11 mouse cellular contexts compared by ENCODE assay signal in genomic region chr8:70122863-70123262, GRCm38 (mm10). TPM values are rescaled to one million over a fixed set of nuclear protein-coding genes. Genes with fewer than 3 reads are reported as not detected.
A peak's percentile ranks its signal among the peaks of the same experiment; 100 is the strongest.
DNase-seq lines count a peak whose midpoint lies in the region; ATAC-seq and TF ChIP-seq lines count a peak whose summit lies in the region.
"Had no signal": no experiment of that assay in that cellular context is flagged by ENCODE, and none has a peak within 500 bp of the region (broad histone marks: within the 10 kb centered on the region; RNA-seq: fewer than 3 reads in every experiment).

No protein-coding gene starts in this region.

- no peak for TF ChIP-seq EP300 in MEL (IDR thresholded peaks at IDR 0.05; ENCODE audit: low read depth in 1 of 2, low read length in 2 of 2)

- no peak for DNase-seq in lung, embryonic 14.5 days
- DNase-seq in lung, postnatal 14 days, result no peak
- DNase-seq in CD4-positive, CD25-positive, alpha-beta regulatory T cell, adult 2 months (ENCODE audit: low read depth, low spot score), result peak; percentile 54
- peak; percentile 42 for DNase-seq in MEL (ENCODE audit: low read depth, low spot score)
- DNase-seq in layer of hippocampus, adult 11-12 months (ENCODE audit: low spot score), result no peak
- DNase-seq in heart, postnatal 36 days, result no peak
- no peak for DNase-seq in adrenal gland, postnatal 14 days
- DNase-seq: adrenal gland, postnatal 25 days had no signal

- WGBS in lung, embryonic 14.5 days, result 58% methylated on average over 2 of the region's 2 CpGs
- WGBS in intestine, embryonic 15.5 days, result 57% methylated on average over 2 of the region's 2 CpGs

- no peak overlapping the region for H3K4me3 ChIP-seq in lung, embryonic 14.5 days (ENCODE audit: low read depth, low read length)
- no peak overlapping the region for H3K4me3 ChIP-seq in MEL (ENCODE audit: control insufficient read depth in 1 of 2, insufficient read depth in 1 of 2, low read depth in 2 of 2, low read length in 2 of 2)
- H3K4me3 ChIP-seq in intestine, embryonic 15.5 days (replicated peaks), result no peak overlapping the region
- H3K4me3 ChIP-seq: hindbrain, embryonic 13.5 days had no signal

- no peak for TF ChIP-seq POLR2A in MEL (IDR thresholded peaks at IDR 0.05; ENCODE audit: control insufficient read depth in 1 of 2, insufficient read depth in 1 of 2, low read depth in 1 of 2, low read length in 2 of 2, poor library complexity in 1 of 2)

- no peaks in the 10 kb centered on the region for H3K36me3 ChIP-seq in lung, embryonic 14.5 days (ENCODE audit: insufficient read depth)
- H3K36me3 ChIP-seq in MEL (ENCODE audit: control insufficient read depth in 1 of 2, insufficient read depth in 2 of 2, low read length in 2 of 2), result no peaks in the 10 kb centered on the region
- H3K36me3 ChIP-seq in intestine, embryonic 15.5 days, result no peaks in the 10 kb centered on the region
- H3K36me3 ChIP-seq: hindbrain, embryonic 13.5 days had no signal

- no peaks in the 10 kb centered on the region for H3K9me3 ChIP-seq in lung, embryonic 14.5 days (ENCODE audit: low read depth, low read length)
- no peaks in the 10 kb centered on the region for H3K9me3 ChIP-seq in MEL (replicated peaks; ENCODE audit: insufficient read depth, low read length)
- H3K9me3 ChIP-seq in intestine, embryonic 15.5 days, result no peaks in the 10 kb centered on the region
- H3K9me3 ChIP-seq: hindbrain, embryonic 13.5 days had no signal

- no peak for ATAC-seq in lung, embryonic 14.5 days (ENCODE audit: insufficient read depth)
- ATAC-seq in intestine, embryonic 15.5 days, result 0 out of 2 replicates have a peak, but pooled peaks have one; percentile 39

- no peaks in the 10 kb centered on the region for H3K4me1 ChIP-seq in lung, embryonic 14.5 days (ENCODE audit: insufficient read depth)
- no peaks in the 10 kb centered on the region for H3K4me1 ChIP-seq in MEL (ENCODE audit: control insufficient read depth in 1 of 2, insufficient read depth in 2 of 2, low read length in 2 of 2)
- peaks cover 5% of the 10 kb centered on the region; the same call in 1 of the 2 replicates for H3K4me1 ChIP-seq in intestine, embryonic 15.5 days (replicated peaks)

- peaks cover 29% of the 10 kb centered on the region for H3K27me3 ChIP-seq in lung, embryonic 14.5 days (ENCODE audit: insufficient read depth, low read length)
- H3K27me3 ChIP-seq in MEL (ENCODE audit: control insufficient read depth in 1 of 2, insufficient read depth in 2 of 2, low read length in 2 of 2), result peaks cover 0 to 4% of the 10 kb centered on the region in 2 experiments; a peak in 1 of 4 replicates
- peaks cover 32% of the 10 kb centered on the region for H3K27me3 ChIP-seq in intestine, embryonic 15.5 days (replicated peaks)

- intact Hi-C loops in heart, postnatal 36 days (cut with DNase I), result loop anchor here (2.0 to 5.0 kb wide), 2 partner anchors 206 to 248 kb away; no protein-coding TSS in a partner anchor

- H3K27ac ChIP-seq in lung, embryonic 14.5 days (ENCODE audit: low read depth), result no peak overlapping the region
- no peak overlapping the region for H3K27ac ChIP-seq in MEL (ENCODE audit: control insufficient read depth, low read depth, low read length)
- no peak overlapping the region for H3K27ac ChIP-seq in intestine, embryonic 15.5 days
- H3K27ac ChIP-seq: hindbrain, embryonic 13.5 days had no signal

- H3K4me2 ChIP-seq in lung, embryonic 14.5 days, result no peak overlapping the region
- no peak overlapping the region for H3K4me2 ChIP-seq in intestine, embryonic 15.5 days (replicated peaks)
- H3K4me2 ChIP-seq: hindbrain, embryonic 13.5 days had no signal

- no peaks in the 10 kb centered on the region for H3K79me2 ChIP-seq in MEL (ENCODE audit: control insufficient read depth, insufficient read depth, low read length, poor library complexity)

- no peak overlapping the region for H3K9ac ChIP-seq in lung, embryonic 14.5 days
- H3K9ac ChIP-seq in MEL (ENCODE audit: control insufficient read depth, low read depth, low read length, poor library complexity, severe bottlenecking), result no peak overlapping the region
- H3K9ac ChIP-seq in intestine, embryonic 15.5 days, result no peak overlapping the region
- H3K9ac ChIP-seq: hindbrain, embryonic 13.5 days had no signal

- peak; percentile 58 for TF ChIP-seq RAD21 in MEL (IDR thresholded peaks at IDR 0.05; ENCODE audit: low read depth, low read length)

- TF ChIP-seq CTCF in lung, embryonic 14.5 days (IDR thresholded peaks at IDR 0.05; ENCODE audit: low read depth), result peak; percentile 47
- TF ChIP-seq CTCF in MEL (IDR thresholded peaks at IDR 0.05 in 2 of 3, conservative IDR thresholded peaks at IDR 0.05 in 1 of 3; ENCODE audit: control insufficient read depth in 1 of 3, insufficient read depth in 1 of 3, low read depth in 2 of 3, low read length in 3 of 3, poor library complexity in 1 of 3, severe bottlenecking in 1 of 3), result peak; percentile 58 to 68 (median 60)

TF ChIP-seq in MEL, 35 proteins besides CTCF, POLR2A, EP300 and RAD21:
- TF ChIP-seq ZC3H11A (IDR thresholded peaks at IDR 0.05; ENCODE audit: low read depth, low read length) (0 out of 2 replicates have a peak, but pooled peaks have one; percentile 12), MAZ (IDR thresholded peaks at IDR 0.05; ENCODE audit: low read depth, low read length) (no peak), SMC3 (IDR thresholded peaks at IDR 0.05; ENCODE audit: low read depth, low read length) (peak; percentile 73)
TF ChIP-seq in MEL: peak in this region for 2.

RNA-seq across cellular contexts. Expression of gene Ncan, which starts 2.2 kb away (rescaled TPM):
- 0.05 and 0.07 TPM in 2 replicates for polyA plus RNA-seq in lung, embryonic 14.5 days (2014; fragmentation: Nextera tagmentation; extraction: Ambion mirVana)
- not detected in 2 replicates for total RNA-seq in MEL (2012; rRNA removed)
- not detected for polyA plus RNA-seq in MEL (2012; ENCODE audit: insufficient read depth in 1 of 2, insufficient read length in 2 of 2, low read depth in 1 of 2, low replicate concordance in 2 of 2, missing spikeins in 1 of 2)
- 1.6 and 1.7 TPM in 2 replicates for polyA plus RNA-seq in intestine, embryonic 15.5 days (2015; fragmentation: Nextera tagmentation; extraction: Ambion mirVana)
- total RNA-seq in heart, postnatal 36 days (2021), result under 1 TPM in 1 of 2 experiments, not detected in 1; 0.06 TPM
- total RNA-seq in adrenal gland, postnatal 14 days (2021), result 0.41 and 0.67 TPM in 2 replicates

RNA-seq across cellular contexts. Expression of gene Nr2c2ap, which starts 8.3 kb away (rescaled TPM):
- 23.1 and 25.2 TPM in 2 replicates for polyA plus RNA-seq in lung, embryonic 14.5 days (2014; fragmentation: Nextera tagmentation; extraction: Ambion mirVana)
- total RNA-seq in MEL (2012; rRNA removed), result 20.8 and 24.6 TPM in 2 replicates
- polyA plus RNA-seq in MEL (2012; ENCODE audit: insufficient read depth in 1 of 2, insufficient read length in 2 of 2, low read depth in 1 of 2, low replicate concordance in 2 of 2, missing spikeins in 1 of 2), result 10 to 100 TPM in 1 of 2 experiments, not detected in 1; 55.7 TPM
- 47.4 and 48.9 TPM in 2 replicates for polyA plus RNA-seq in intestine, embryonic 15.5 days (2015; fragmentation: Nextera tagmentation; extraction: Ambion mirVana)
- total RNA-seq in heart, postnatal 36 days (2021), result 1 to 10 TPM; 8.3 to 8.5 TPM
- 15.0 and 18.4 TPM in 2 replicates for total RNA-seq in adrenal gland, postnatal 14 days (2021)

RNA-seq across cellular contexts. Expression of gene Rfxank, which starts 16.1 kb away (rescaled TPM):
- 17.3 TPM in 2 replicates for polyA plus RNA-seq in lung, embryonic 14.5 days (2014; fragmentation: Nextera tagmentation; extraction: Ambion mirVana)
- total RNA-seq in MEL (2012; rRNA removed), result 5.0 and 5.5 TPM in 2 replicates
- polyA plus RNA-seq in MEL (2012; ENCODE audit: insufficient read depth in 1 of 2, insufficient read length in 2 of 2, low read depth in 1 of 2, low replicate concordance in 2 of 2, missing spikeins in 1 of 2), result 1 to 10 TPM in 1 of 2 experiments, not detected in 1; 7.2 TPM
- polyA plus RNA-seq in intestine, embryonic 15.5 days (2015; fragmentation: Nextera tagmentation; extraction: Ambion mirVana), result 11.7 and 12.3 TPM in 2 replicates
- 10 to 100 TPM; 17.2 to 19.6 TPM for total RNA-seq in heart, postnatal 36 days (2021)
- 16.9 and 18.8 TPM in 2 replicates for total RNA-seq in adrenal gland, postnatal 14 days (2021)

RNA-seq across cellular contexts. Expression of gene Borcs8, which starts 16.4 kb away (rescaled TPM):
- polyA plus RNA-seq in lung, embryonic 14.5 days (2014; fragmentation: Nextera tagmentation; extraction: Ambion mirVana), result 42.5 and 45.7 TPM in 2 replicates
- total RNA-seq in MEL (2012; rRNA removed), result 49.5 and 62.8 TPM in 2 replicates
- polyA plus RNA-seq in MEL (2012; ENCODE audit: insufficient read depth in 1 of 2, insufficient read length in 2 of 2, low read depth in 1 of 2, low replicate concordance in 2 of 2, missing spikeins in 1 of 2), result 10 to 100 TPM in 1 of 2 experiments, not detected in 1; 73.0 TPM
- 34.6 and 40.1 TPM in 2 replicates for polyA plus RNA-seq in intestine, embryonic 15.5 days (2015; fragmentation: Nextera tagmentation; extraction: Ambion mirVana)
- total RNA-seq in heart, postnatal 36 days (2021), result 10 to 100 TPM; 23.5 to 23.7 TPM
- total RNA-seq in adrenal gland, postnatal 14 days (2021), result 49.2 and 50.5 TPM in 2 replicates

RNA-seq across cellular contexts. Expression of gene Mef2b, which starts 16.6 kb away (rescaled TPM):
- polyA plus RNA-seq in lung, embryonic 14.5 days (2014; fragmentation: Nextera tagmentation; extraction: Ambion mirVana), result 0.26 and 0.28 TPM in 2 replicates
- 2.0 and 2.5 TPM in 2 replicates for total RNA-seq in MEL (2012; rRNA removed)
- 1 to 10 TPM in 1 of 2 experiments, not detected in 1; 6.5 TPM for polyA plus RNA-seq in MEL (2012; ENCODE audit: insufficient read depth in 1 of 2, insufficient read length in 2 of 2, low read depth in 1 of 2, low replicate concordance in 2 of 2, missing spikeins in 1 of 2)
- 0.11 TPM in 1 of 2 replicates, not detected in the other for polyA plus RNA-seq in intestine, embryonic 15.5 days (2015; fragmentation: Nextera tagmentation; extraction: Ambion mirVana)
- under 1 TPM; 0.25 to 0.49 TPM for total RNA-seq in heart, postnatal 36 days (2021)
- total RNA-seq in adrenal gland, postnatal 14 days (2021), result 0.41 and 0.56 TPM in 2 replicates
- polyA plus RNA-seq: stomach, embryonic 14.5 days had no signal

Comparison
In these comparisons a context has a peak if more than half of its experiments do, and no peak if none do; other contexts are left out.
1. DNase-seq: peak in CD4-positive, CD25-positive, alpha-beta regulatory T cell, adult 2 months (single experiment) and MEL (single experiment); none in lung, embryonic 14.5 days (single experiment), lung, postnatal 14 days (single experiment), layer of hippocampus, adult 11-12 months (single experiment), heart, postnatal 36 days (0 of 2) and adrenal gland, postnatal 14 days (single experiment).